Mouse (Mus musculus) heart, embryonic 14.5 days (tissue): ENCODE measurements around the gene Atg16l2. TPM values are rescaled to one million over a fixed set of nuclear protein-coding genes. Genes with fewer than 3 reads are reported as not detected.

ENCODE experiments used
- ATAC-seq: fragments of 200-750 bp; cut with Nextera tagmentation; 2 replicates; pipeline ENCODE4 v1.8.0; 2017; ENCODE audit warnings: low read depth, moderate TSS enrichment; ENCODE audit not compliant: insufficient number of reproducible peaks, insufficient read depth, low FRiP score
- H3K27ac ChIP-seq, 2 experiments: fragments of 200-500 bp in 1 of 2; fragments of 300-500 bp in 1 of 2; sonication (generic) in 1 of 2; replicated peaks in 1 of 2; 2 replicates each; pipeline ENCODE4 v1.5.1; 2012 to 2014; ENCODE audit warnings: low read depth in 2 of 2, low read length in 2 of 2, control low read depth in 1 of 2, mild to moderate bottlenecking in 1 of 2, mixed read lengths in 1 of 2; ENCODE audit not compliant: control insufficient read depth in 1 of 2, insufficient read depth in 1 of 2
- H3K27me3 ChIP-seq: fragments of 300-500 bp; sonication (generic); 2 replicates; pipeline ENCODE4 v1.6.1; 2014; ENCODE audit warnings: mild to moderate bottlenecking, low read length, control low read depth; ENCODE audit not compliant: control insufficient read depth, insufficient read depth
- H3K36me3 ChIP-seq: fragments of 300-500 bp; sonication (generic); 2 replicates; pipeline ENCODE4 v1.6.1; 2014; ENCODE audit warnings: mild to moderate bottlenecking, control low read depth, low read length, mixed read lengths; ENCODE audit not compliant: control insufficient read depth, insufficient read depth
- H3K4me1 ChIP-seq, 2 experiments: fragments of 200-500 bp in 1 of 2; fragments of 300-500 bp in 1 of 2; sonication (generic) in 1 of 2; 2 replicates each; pipeline ENCODE4 v1.6.1; 2012 to 2014; ENCODE audit warnings: low read length in 2 of 2, control low read depth in 1 of 2, mixed read lengths in 1 of 2; ENCODE audit not compliant: control insufficient read depth in 2 of 2, insufficient read depth in 2 of 2
- H3K4me2 ChIP-seq: fragments of 300-500 bp; sonication (generic); 2 replicates; pipeline ENCODE4 v1.6.1; 2014; ENCODE audit warnings: mild to moderate bottlenecking, low read length
- H3K4me3 ChIP-seq, 2 experiments: fragments of 200-500 bp in 1 of 2; fragments of 300-500 bp in 1 of 2; sonication (generic) in 1 of 2; 2 replicates each; pipeline ENCODE4 v1.5.1; 2012 to 2014; ENCODE audit warnings: low read length in 2 of 2, mild to moderate bottlenecking in 2 of 2, control low read depth in 1 of 2, low read depth in 1 of 2, moderate library complexity in 1 of 2; ENCODE audit not compliant: control insufficient read depth in 1 of 2, insufficient read depth in 1 of 2
- H3K9ac ChIP-seq: fragments of 300-500 bp; sonication (generic); 2 replicates; pipeline ENCODE4 v1.6.1; 2014; ENCODE audit warnings: mild to moderate bottlenecking, low read length
- H3K9me3 ChIP-seq: fragments of 300-500 bp; sonication (generic); 2 replicates; pipeline ENCODE4 v1.6.1; 2016; ENCODE audit warnings: low read length, control low read depth; ENCODE audit not compliant: control insufficient read depth
- WGBS: fragments of 180-500 bp; shearing (Covaris S2); extraction: QIAGEN DNeasy Blood & Tissue Kit; methylation state at CpG from one replicate; pipeline ENCODE4 v1.1.7; 2014; 5-methylcytosine and 5-hydroxymethylcytosine counted together
- polyA plus RNA-seq: library from polyadenylated mRNA; unstranded; fragments of >200 nt; fragmentation: Nextera tagmentation; extraction: Ambion mirVana; gene quantifications from 2 replicates; pipeline ENCODE4 v1.2.1, GENCODE M21; 2014

The Atg16l2 gene
- polyA plus RNA-seq, 1 experiment from 2014 or later, result 21.3 TPM

- H3K4me2 ChIP-seq, result no peak overlapping the region
- no peaks in the 10 kb centered on the region for H3K9me3 ChIP-seq
- peaks cover 43% of the 10 kb centered on the region for H3K36me3 ChIP-seq
- H3K4me1 ChIP-seq, result no peaks in the 10 kb centered on the region
- no peak for ATAC-seq
- no peak overlapping the region for H3K9ac ChIP-seq
- no peak overlapping the region for H3K27ac ChIP-seq
- no peaks in the 10 kb centered on the region for H3K27me3 ChIP-seq
- H3K4me3 ChIP-seq, result no peak overlapping the region
These were observed 43.6 kb downstream of the Atg16l2 start for GRCm38 (mm10) chr7:101258482-101258881.

- no peaks in the 10 kb centered on the region for H3K9me3 ChIP-seq
- no peaks in the 10 kb centered on the region for H3K4me1 ChIP-seq
- no peak overlapping the region for H3K27ac ChIP-seq
- 68% methylated on average over 2 of the region's 2 CpGs for WGBS
- H3K9ac ChIP-seq, result no peak overlapping the region
- no peak for ATAC-seq
- peaks cover 40% of the 10 kb centered on the region for H3K36me3 ChIP-seq
- no peak overlapping the region for H3K4me3 ChIP-seq
- H3K4me2 ChIP-seq, result no peak overlapping the region
- H3K27me3 ChIP-seq, result no peaks in the 10 kb centered on the region
These were observed 49.0 kb downstream of the Atg16l2 start for GRCm38 (mm10) chr7:101253071-101253470.

- 77% methylated on average over 2 of the region's 2 CpGs for WGBS
- Histone ChIP-seq H3K9ac (no peak overlapping the region), H3K36me3 (peaks cover 37% of the 10 kb centered on the region), H3K9me3 (no peaks in the 10 kb centered on the region), H3K27me3 (no peaks in the 10 kb centered on the region), H3K27ac (no peak overlapping the region), H3K4me1 (no peaks in the 10 kb centered on the region), H3K4me3 (no peak overlapping the region), H3K4me2 (no peak overlapping the region)
- no peak for ATAC-seq
These were observed 52.9 kb downstream of the Atg16l2 start for GRCm38 (mm10) chr7:101249173-101249572.

GRCm38 (mm10) chr7:101248760-101249159 lies 53.3 kb downstream of the Atg16l2 start:
- H3K27me3 ChIP-seq, result no peaks in the 10 kb centered on the region
- H3K36me3 ChIP-seq, result peaks cover 34% of the 10 kb centered on the region
- 92% methylated on average over 4 of the region's 4 CpGs for WGBS
- no peak overlapping the region for H3K9ac ChIP-seq
- ATAC-seq, result no peak
- H3K4me2 ChIP-seq, result no peak overlapping the region
- H3K4me1 ChIP-seq, result no peaks in the 10 kb centered on the region
- no peak overlapping the region for H3K4me3 ChIP-seq
- H3K9me3 ChIP-seq, result no peaks in the 10 kb centered on the region
- no peak overlapping the region for H3K27ac ChIP-seq

- WGBS, result 82% methylated on average over 8 of the region's 8 CpGs
- Histone ChIP-seq H3K4me1 (peaks cover 3 to 6% of the 10 kb centered on the region in 2 experiments), H3K4me3 (no peak overlapping the region), H3K27me3 (no peaks in the 10 kb centered on the region), H3K9me3 (no peaks in the 10 kb centered on the region), H3K4me2 (no peak overlapping the region), H3K36me3 (0 out of 2 replicates have a peak, but pooled peaks cover 6% of the 10 kb centered on the region), H3K27ac (no peak overlapping the region), H3K9ac (no peak overlapping the region)
- ATAC-seq, result no peak
These were observed 65.2 kb downstream of the Atg16l2 start for GRCm38 (mm10) chr7:101236712-101237473.

GRCm38 (mm10) chr7:101232716-101233115 lies 69.3 kb downstream of the Atg16l2 start:
- no peaks in the 10 kb centered on the region for H3K9me3 ChIP-seq
- no peak for ATAC-seq
- H3K4me2 ChIP-seq, result no peak overlapping the region
- H3K9ac ChIP-seq, result no peak overlapping the region
- H3K4me3 ChIP-seq, result no peak overlapping the region
- H3K4me1 ChIP-seq, result peaks cover 3 to 7% of the 10 kb centered on the region in 2 experiments; a peak in 3 of 4 replicates
- no peaks in the 10 kb centered on the region for H3K27me3 ChIP-seq
- no peak overlapping the region for H3K27ac ChIP-seq
- 76% methylated on average over 3 of the region's 3 CpGs for WGBS
- H3K36me3 ChIP-seq, result 0 out of 2 replicates have a peak, but pooled peaks cover 3% of the 10 kb centered on the region

GRCm38 (mm10) chr7:101231458-101231857 lies 70.6 kb downstream of the Atg16l2 start:
- peaks cover 3 to 7% of the 10 kb centered on the region in 2 experiments; a peak in 3 of 4 replicates for H3K4me1 ChIP-seq
- no peaks in the 10 kb centered on the region for H3K27me3 ChIP-seq
- 39% methylated on average over 2 of the region's 2 CpGs for whole genome bisulfite sequencing
- H3K27ac ChIP-seq, result no peak overlapping the region
- no peak overlapping the region for H3K4me2 ChIP-seq
- no peak overlapping the region for H3K4me3 ChIP-seq
- no peak for ATAC-seq
- no peaks in the 10 kb centered on the region for H3K9me3 ChIP-seq
- 0 out of 2 replicates have a peak, but pooled peaks cover 3% of the 10 kb centered on the region for H3K36me3 ChIP-seq
- H3K9ac ChIP-seq, result no peak overlapping the region
